Mouse (Mus musculus): Measurements from ENCODE around the gene Hat1.

- no peak for TF ChIP-seq CTCF (IDR thresholded peaks at IDR 0.05)
- no peak for TF ChIP-seq EP300 (IDR thresholded peaks at IDR 0.05)
These were observed 78.2 kb downstream of the Hat1 start for GRCm38 (mm10) chr2:71466861-71467450.
